Mouse (Mus musculus) CH12.LX (cell line): ENCODE data around the gene Ablim1. TPM values are rescaled to one million over a fixed set of nuclear protein-coding genes. Genes with fewer than 3 reads are reported as not detected.

ENCODE experiments used
- DNase-seq: peaks from one replicate; pipeline ENCODE4 v3.0.0-alpha.2; 2013; ENCODE audit errors: extremely low read depth
- H3K27ac ChIP-seq: 2 replicates; pipeline ENCODE4 v1.5.1; 2012; ENCODE audit warnings: low read depth, mild to moderate bottlenecking, control low read depth, moderate library complexity; ENCODE audit not compliant: insufficient read depth
- H3K27me3 ChIP-seq: replicated peaks from 2 replicates; pipeline ENCODE3; 2012; ENCODE audit warnings: inconsistent platforms
- H3K36me3 ChIP-seq, 2 experiments: replicated peaks in 1 of 2; 2 replicates each; pipeline versions ENCODE3 to v1.6.1; 2012; ENCODE audit warnings: inconsistent platforms in 1 of 2, low read length in 1 of 2, mild to moderate bottlenecking in 1 of 2, mixed read lengths in 1 of 2, moderate library complexity in 1 of 2; ENCODE audit not compliant: control insufficient read depth in 1 of 2, insufficient read depth in 1 of 2
- H3K4me1 ChIP-seq, 2 experiments: 2 replicates each; pipeline ENCODE4 v1.6.1; 2012; ENCODE audit warnings: inconsistent platforms in 1 of 2, moderate library complexity in 1 of 2; ENCODE audit not compliant: insufficient read depth in 2 of 2, control insufficient read depth in 1 of 2
- H3K4me2 ChIP-seq: 2 replicates; pipeline ENCODE4 v1.6.1; 2012; ENCODE audit warnings: low read depth, mild to moderate bottlenecking, control low read depth; ENCODE audit not compliant: poor library complexity, insufficient read depth, severe bottlenecking
- H3K4me3 ChIP-seq, 3 experiments: fragments of 150-350 bp in 1 of 3; sonication (generic) in 1 of 3; replicated peaks in 1 of 3; 2 replicates each; pipeline versions ENCODE3 to v1.5.1; 2011 to 2012; ENCODE audit warnings: low read depth in 2 of 3, low read length in 2 of 3, mild to moderate bottlenecking in 2 of 3, moderate library complexity in 2 of 3, control low read depth in 1 of 3, improper control_type of control experiment in 1 of 3, inconsistent platforms in 1 of 3, mixed read lengths in 1 of 3; ENCODE audit not compliant: poor library complexity in 1 of 3
- H3K79me2 ChIP-seq: replicated peaks from 2 replicates; pipeline ENCODE4 v1.6.1; 2012; ENCODE audit warnings: mild to moderate bottlenecking, moderate library complexity; ENCODE audit not compliant: control insufficient read depth, poor library complexity, insufficient read depth, severe bottlenecking; ENCODE audit errors: extremely low read depth
- H3K9ac ChIP-seq: 2 replicates; pipeline ENCODE4 v1.6.1; 2012; ENCODE audit warnings: low read depth, mild to moderate bottlenecking, control low read depth, moderate library complexity; ENCODE audit not compliant: insufficient read depth
- H3K9me3 ChIP-seq: replicated peaks from 2 replicates; pipeline ENCODE3; 2012; ENCODE audit warnings: low read length, inconsistent platforms, mixed read lengths
- CHD1 ChIP-seq: IDR thresholded peaks from 2 replicates; pipeline ENCODE4 v1.6.1; 2012; ENCODE audit warnings: low read depth, low read length, improper control_type of control experiment, inconsistent platforms
- CTCF ChIP-seq, 2 experiments: IDR thresholded peaks in 1 of 2; conservative IDR thresholded peaks in 1 of 2; 2 replicates each; pipeline ENCODE4 v1.5.1; 2011 to 2012; ENCODE audit warnings: low read depth in 2 of 2, low read length in 2 of 2, improper control_type of control experiment in 1 of 2, inconsistent platforms in 1 of 2, mild to moderate bottlenecking in 1 of 2, moderate library complexity in 1 of 2
- E2F4 ChIP-seq: IDR thresholded peaks from 2 replicates; pipeline ENCODE4 v1.6.1; 2011; ENCODE audit warnings: low read depth, low read length, improper control_type of control experiment; ENCODE audit not compliant: insufficient replicate concordance
- ELF1 ChIP-seq: IDR thresholded peaks from 2 replicates; pipeline ENCODE4 v1.6.1; 2014; ENCODE audit warnings: low read depth, mild to moderate bottlenecking, inconsistent platforms, low read length, improper control_type of control experiment
- ETS1 ChIP-seq: conservative IDR thresholded peaks from 2 replicates; pipeline ENCODE4 v1.6.1; 2012; ENCODE audit warnings: low read depth, mild to moderate bottlenecking, inconsistent platforms, low read length, improper control_type of control experiment, moderate library complexity
- JUN ChIP-seq: IDR thresholded peaks from 2 replicates; pipeline ENCODE4 v1.6.1; 2011; ENCODE audit warnings: low read depth, mild to moderate bottlenecking, low read length, improper control_type of control experiment, moderate library complexity; ENCODE audit not compliant: insufficient read depth
- KAT2A ChIP-seq: IDR thresholded peaks from 2 replicates; pipeline ENCODE4 v1.6.1; 2012; ENCODE audit warnings: low read length, improper control_type of control experiment, inconsistent platforms; ENCODE audit not compliant: insufficient replicate concordance
- MAFK ChIP-seq: IDR thresholded peaks from 2 replicates; pipeline ENCODE4 v1.6.1; 2011; ENCODE audit warnings: low read length, improper control_type of control experiment; ENCODE audit not compliant: insufficient replicate concordance
- MAZ ChIP-seq: IDR thresholded peaks from 2 replicates; pipeline ENCODE4 v1.6.1; 2012; ENCODE audit warnings: low read depth, mild to moderate bottlenecking, inconsistent platforms, low read length, improper control_type of control experiment, moderate library complexity
- MEF2A ChIP-seq: IDR thresholded peaks from 2 replicates; pipeline ENCODE4 v1.6.1; 2014; ENCODE audit warnings: low read depth, mild to moderate bottlenecking, inconsistent platforms, low read length, improper control_type of control experiment, borderline replicate concordance
- MXI1 ChIP-seq: IDR thresholded peaks from 2 replicates; pipeline ENCODE4 v1.6.1; 2011; ENCODE audit warnings: mild to moderate bottlenecking, low read depth, low read length, improper control_type of control experiment
- MYC ChIP-seq: IDR thresholded peaks from 2 replicates; pipeline ENCODE4 v1.6.1; 2011; ENCODE audit warnings: low read depth, mild to moderate bottlenecking, improper control_type of control experiment, low read length
- NELFE ChIP-seq: IDR thresholded peaks from 2 replicates; pipeline ENCODE4 v1.6.1; 2011; ENCODE audit warnings: low read depth, low read length, improper control_type of control experiment
- NRF1 ChIP-seq: IDR thresholded peaks from 2 replicates; pipeline ENCODE4 v1.6.1; 2014; ENCODE audit warnings: low read depth, mild to moderate bottlenecking, inconsistent platforms, low read length, improper control_type of control experiment, moderate library complexity
- POLR2A ChIP-seq: IDR thresholded peaks from 2 replicates; pipeline ENCODE4 v1.6.1; 2011; ENCODE audit warnings: low read depth, mild to moderate bottlenecking, improper control_type of control experiment, low read length
- RAD21 ChIP-seq: IDR thresholded peaks from 2 replicates; pipeline ENCODE4 v1.6.1; 2011; ENCODE audit warnings: low read depth, mild to moderate bottlenecking, low read length, improper control_type of control experiment, moderate library complexity
- SIN3A ChIP-seq: IDR thresholded peaks from 2 replicates; pipeline ENCODE4 v1.6.1; 2012; ENCODE audit warnings: low read length, improper control_type of control experiment, inconsistent platforms
- SMC3 ChIP-seq: IDR thresholded peaks from 2 replicates; pipeline ENCODE4 v1.6.1; 2011; ENCODE audit warnings: low read depth, low read length, improper control_type of control experiment
- TBP ChIP-seq: conservative IDR thresholded peaks from 2 replicates; pipeline ENCODE4 v1.6.1; 2011; ENCODE audit warnings: low read depth, low read length, improper control_type of control experiment
- USF1 ChIP-seq: IDR thresholded peaks from 2 replicates; pipeline ENCODE4 v1.6.1; 2014; ENCODE audit warnings: low read depth, mild to moderate bottlenecking, inconsistent platforms, low read length, improper control_type of control experiment
- USF2 ChIP-seq: conservative IDR thresholded peaks from 2 replicates; pipeline ENCODE4 v1.6.1; 2011; ENCODE audit warnings: low read depth, low read length, improper control_type of control experiment
- ZC3H11A ChIP-seq: IDR thresholded peaks from 2 replicates; pipeline ENCODE4 v1.6.1; 2012; ENCODE audit warnings: low read depth, mild to moderate bottlenecking, inconsistent platforms, low read length, improper control_type of control experiment
- dilution Hi-C: fragments of 300-500 bp; cut with MboI; formaldehyde crosslinking; loops from 2 replicates; pipeline ENCODE4 v1.14.3; 2020; ENCODE audit warnings: low sequenced_read_pairs; ENCODE audit not compliant: extremely low pct_unique_long_range_greater_than_20kb, extremely low pct_ligation_motif_present
- in situ Hi-C: fragments of 300-500 bp; cut with MboI; formaldehyde crosslinking; loops from 3 replicates; pipeline ENCODE4 v1.14.3; 2019; ENCODE audit warnings: low sequenced_read_pairs, low pct_ligation_motif_present, low pct_unique_long_range_greater_than_20kb, mixed read lengths
- polyA plus RNA-seq: library from polyadenylated mRNA; unstranded; fragments of >175 nt; gene quantifications from 2 replicates; pipeline ENCODE4 v1.2.1, GENCODE M21; 2012; ENCODE audit warnings: low read depth; ENCODE audit not compliant: insufficient read length
- total RNA-seq, 2 experiments: library from RNA; depleted of rRNA; stranded (reverse); fragments of 300-350 nt in 1 of 2; fragments of >200 nt in 1 of 2; gene quantifications; 2 replicates each; pipeline ENCODE4 v1.2.3; 2012 to 2014

The Ablim1 gene
- total and polyA plus RNA-seq, 3 experiments = 0.85 to 2.4 (median 2.0) TPM

DNA sequence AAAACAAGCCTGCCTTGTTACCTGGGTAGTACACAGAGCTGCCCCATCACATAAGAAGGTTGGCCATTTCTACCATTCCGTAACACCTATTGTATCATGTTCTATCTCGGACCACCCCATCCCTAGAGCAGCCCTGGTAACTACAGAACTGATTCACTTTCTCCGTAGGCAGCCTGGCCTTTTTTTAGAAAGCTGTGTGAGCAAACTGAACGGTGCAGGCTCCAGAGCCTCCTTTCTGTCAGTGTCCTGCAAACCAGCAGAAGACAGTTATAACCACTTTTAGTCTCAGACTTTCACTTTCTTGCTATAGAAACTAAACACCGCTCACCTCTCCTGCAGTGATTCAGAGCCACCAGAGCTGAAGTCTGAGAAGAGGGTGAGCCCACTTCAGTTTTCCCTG lies 314.1 kb downstream of the Ablim1 start:
- Histone ChIP-seq H3K4me2 (no peak overlapping the region), H3K4me3 (no peak overlapping the region), H3K27me3 (no peaks in the 10 kb centered on the region), H3K4me1 (peaks cover 4 to 9% of the 10 kb centered on the region in 2 experiments; a peak in 2 of 4 replicates), H3K9me3 (no peaks in the 10 kb centered on the region), H3K27ac (no peak overlapping the region), H3K79me2 (no peaks in the 10 kb centered on the region), H3K9ac (no peak overlapping the region), H3K36me3 (no peaks in the 10 kb centered on the region)
- no peak for DNase-seq
- in situ Hi-C loops (no loop called here), dilution Hi-C loops (no loop called here)
- no peak for TF ChIP-seq SMC3

DNA sequence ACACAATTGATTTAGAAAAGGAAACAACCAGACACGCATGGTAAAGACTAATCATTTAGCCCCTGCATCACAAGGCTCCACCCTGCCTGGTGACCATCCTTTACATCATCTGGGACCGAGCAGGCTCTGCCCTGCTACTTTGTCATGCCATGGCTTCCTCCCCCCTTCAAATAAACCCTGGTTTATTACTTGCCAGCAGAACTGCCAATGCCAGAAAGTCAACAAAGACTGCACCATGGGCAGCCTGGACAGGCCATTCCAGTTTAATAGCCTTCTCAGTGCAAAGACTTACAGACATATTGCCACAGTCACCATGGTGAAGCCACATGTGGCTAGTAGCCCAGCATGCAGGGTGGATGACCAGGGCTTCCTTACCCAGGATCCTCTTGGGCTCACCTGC lies 314.9 kb downstream of the Ablim1 start:
- peaks cover 4 to 9% of the 10 kb centered on the region in 2 experiments; a peak in 2 of 4 replicates for H3K4me1 ChIP-seq
- no peaks in the 10 kb centered on the region for H3K36me3 ChIP-seq
- H3K79me2 ChIP-seq = no peaks in the 10 kb centered on the region
- H3K9me3 ChIP-seq = no peaks in the 10 kb centered on the region
- TF ChIP-seq POLR2A (no peak), TBP (no peak)
- TF ChIP-seq, all 38 proteins: peak for 0
- Histone ChIP-seq H3K27ac (no peak overlapping the region), H3K4me3 (no peak overlapping the region), H3K4me2 (no peak overlapping the region), H3K27me3 (no peaks in the 10 kb centered on the region), H3K9ac (no peak overlapping the region)
- in situ Hi-C loops = no loop called here
- dilution Hi-C loops = no loop called here
- DNase-seq = no peak

GRCm38 (mm10) chr19:56998910-56999309 lies 315.8 kb downstream of the Ablim1 start:
- Histone ChIP-seq H3K9ac (no peak overlapping the region), H3K27ac (no peak overlapping the region), H3K79me2 (no peaks in the 10 kb centered on the region), H3K4me3 (no peak overlapping the region), H3K9me3 (no peaks in the 10 kb centered on the region), H3K36me3 (no peaks in the 10 kb centered on the region), H3K4me2 (no peak overlapping the region), H3K4me1 (peaks cover 2 to 9% of the 10 kb centered on the region in 2 experiments; a peak in 2 of 4 replicates), H3K27me3 (no peaks in the 10 kb centered on the region)
- in situ Hi-C loops = no loop called here
- dilution Hi-C loops = no loop called here
- no peak for DNase-seq
- TF ChIP-seq USF2 (no peak), ELF1 (no peak), NRF1 (no peak), CHD1 (no peak), RAD21 (no peak), SMC3 (no peak), MAFK (no peak), CTCF (conservative IDR thresholded peaks at IDR 0.05 in 1 of 2, IDR thresholded peaks at IDR 0.05 in 1 of 2; ENCODE audit: low read depth in 2 of 2, low read length in 2 of 2) (no peak), MXI1 (no peak), SIN3A (no peak), MYC (no peak), NELFE (no peak), ZC3H11A (no peak), ETS1 (no peak), KAT2A (no peak), MAZ (no peak), MEF2A (no peak), USF1 (no peak), E2F4 (no peak), JUN (no peak)
